Mouse (Mus musculus): ENCODE measurements around the gene Itgb4.

GRCm38 (mm10) chr11:115974309-115975082 is at the start of gene Itgb4:
- TF ChIP-seq POLR2A (IDR thresholded peaks at IDR 0.05; ENCODE audit: borderline replicate concordance, low read depth, low read length), result no peak
- no peak for TF ChIP-seq CTCF (IDR thresholded peaks at IDR 0.05; ENCODE audit: low read depth, low read length)
